Comparison of ENCODE assay signal across 10 mouse cellular contexts in genomic region chr3:103771531-103772130, GRCm38 (mm10). TPM values are rescaled to one million over a fixed set of nuclear protein-coding genes. Genes with fewer than 3 reads are reported as not detected.
DNase-seq lines count a peak whose midpoint lies in the region; ATAC-seq and TF ChIP-seq lines count a peak whose summit lies in the region.
"Had no signal": no experiment of that assay in that cellular context is flagged by ENCODE, and none has a peak within 500 bp of the region (broad histone marks: within the 10 kb centered on the region; RNA-seq: fewer than 3 reads in every experiment).

No protein-coding gene starts in this region.

- no peak for TF ChIP-seq CTCF in kidney, adult 2 months (conservative IDR thresholded peaks at IDR 0.05; ENCODE audit: insufficient read depth, insufficient read length, low read depth, low read length)

- peak; percentile 76 for DNase-seq in limb, embryonic 14.5 days (ENCODE audit: low spot score)
- no peak for DNase-seq in limb, embryonic 10.5 days (ENCODE audit: low spot score)
- peak; percentile 57 to 68 for DNase-seq in adrenal gland, adult 18-20 months (ENCODE audit: low spot score in 2 of 2)
- DNase-seq in gastrocnemius, adult 18-20 months (ENCODE audit: low spot score) = peak; percentile 89
- DNase-seq in kidney, adult 2 months = peak; percentile 95
- DNase-seq in ovary, adult 18-20 months (ENCODE audit: low spot score) = peak; percentile 43
- no peak for DNase-seq in c-Kit-positive CD71-positive TER-119-positive erythroid progenitor cells, embryonic 14.5 days (ENCODE audit: low spot score)
- DNase-seq in forebrain, embryonic 10.5 days (ENCODE audit: extremely low spot score, low spot score) = no peak

- H3K36me3 ChIP-seq in limb, embryonic 14.5 days (ENCODE audit: control insufficient read depth, insufficient read depth, low read length) = peaks cover 27% of the 10 kb centered on the region
- H3K36me3 ChIP-seq in limb, embryonic 10.5 days = peaks cover 74% of the 10 kb centered on the region
- H3K36me3 ChIP-seq in kidney, adult 2 months (ENCODE audit: control insufficient read depth, insufficient read depth, low read length) = peaks cover 4% of the 10 kb centered on the region; the same call in 1 of the 2 replicates
- H3K36me3 ChIP-seq in forebrain, embryonic 10.5 days (replicated peaks) = peaks cover 60% of the 10 kb centered on the region

- no peak overlapping the region for H3K4me3 ChIP-seq in limb, embryonic 14.5 days (replicated peaks; ENCODE audit: low read length)
- no peak overlapping the region for H3K4me3 ChIP-seq in limb, embryonic 10.5 days
- no peak overlapping the region for H3K4me3 ChIP-seq in kidney, adult 2 months (ENCODE audit: insufficient read depth, low read depth, low read length)
- H3K4me3 ChIP-seq in forebrain, embryonic 10.5 days = no peak overlapping the region

- no peak for TF ChIP-seq POLR2A in limb, embryonic 14.5 days (IDR thresholded peaks at IDR 0.05; ENCODE audit: borderline replicate concordance, extremely low read depth, insufficient read depth, insufficient read length)
- no peak for TF ChIP-seq POLR2A in kidney, adult 2 months (IDR thresholded peaks at IDR 0.05; ENCODE audit: low read depth, low read length)

- H3K27me3 ChIP-seq in limb, embryonic 14.5 days (ENCODE audit: control insufficient read depth, insufficient read depth, low read length) = no peaks in the 10 kb centered on the region
- no peaks in the 10 kb centered on the region for H3K27me3 ChIP-seq in limb, embryonic 10.5 days (ENCODE audit: low read depth, poor library complexity, severe bottlenecking)
- no peaks in the 10 kb centered on the region for H3K27me3 ChIP-seq in kidney, adult 2 months (replicated peaks; ENCODE audit: control insufficient read depth, insufficient read depth, low read length)
- no peaks in the 10 kb centered on the region for H3K27me3 ChIP-seq in forebrain, embryonic 10.5 days (ENCODE audit: poor library complexity, severe bottlenecking)

- H3K4me2 ChIP-seq in limb, embryonic 14.5 days (replicated peaks; ENCODE audit: low read depth, low read length, severe bottlenecking) = 0 out of 2 replicates have a peak overlapping the region, but pooled peaks have one; percentile 10

- H3K9ac ChIP-seq in limb, embryonic 14.5 days (ENCODE audit: low read depth, low read length, severe bottlenecking) = no peak overlapping the region

- no peak for ATAC-seq in limb, embryonic 14.5 days (ENCODE audit: low FRiP score, low read depth)

- peaks cover 9% of the 10 kb centered on the region for H3K4me1 ChIP-seq in limb, embryonic 14.5 days (ENCODE audit: control insufficient read depth, insufficient read depth, low read length)
- H3K4me1 ChIP-seq in limb, embryonic 10.5 days = no peaks in the 10 kb centered on the region
- H3K4me1 ChIP-seq in kidney, adult 2 months (ENCODE audit: control insufficient read depth, insufficient read depth, low read length) = peaks cover 32% of the 10 kb centered on the region
- no peaks in the 10 kb centered on the region for H3K4me1 ChIP-seq in forebrain, embryonic 10.5 days

- WGBS in limb, embryonic 14.5 days = 64% methylated on average over 9 of the region's 9 CpGs
- WGBS in limb, embryonic 10.5 days = 93% methylated on average over 9 of the region's 9 CpGs
- WGBS in kidney, adult 2 months = 14% methylated on average over 9 of the region's 9 CpGs
- WGBS in forebrain, embryonic 10.5 days = 88% methylated on average over 9 of the region's 9 CpGs

- no peaks in the 10 kb centered on the region for H3K9me3 ChIP-seq in limb, embryonic 14.5 days (ENCODE audit: control insufficient read depth, low read length)
- H3K9me3 ChIP-seq in limb, embryonic 10.5 days (replicated peaks) = no peaks in the 10 kb centered on the region
- no peaks in the 10 kb centered on the region for H3K9me3 ChIP-seq in forebrain, embryonic 10.5 days

- no peak overlapping the region for H3K27ac ChIP-seq in limb, embryonic 14.5 days (replicated peaks; ENCODE audit: low read depth, low read length)
- no peak overlapping the region for H3K27ac ChIP-seq in limb, embryonic 10.5 days
- peak overlapping the region; percentile 95 for H3K27ac ChIP-seq in kidney, adult 2 months (ENCODE audit: insufficient read depth, low read depth, low read length)
- H3K27ac ChIP-seq in forebrain, embryonic 10.5 days = no peak overlapping the region

RNA-seq across cellular contexts. Expression of gene Hipk1, which starts 19.7 kb away (rescaled TPM):
- 27.3 and 31.8 TPM in 2 replicates for polyA plus RNA-seq in limb, embryonic 14.5 days (2012; rRNA removed)
- 16.6 and 17.1 TPM in 2 replicates for polyA plus RNA-seq in limb, embryonic 14.5 days (2014; fragmentation: Nextera tagmentation; extraction: Ambion mirVana)
- 8.7 and 10.6 TPM in 2 replicates for polyA plus RNA-seq in limb, embryonic 10.5 days (2016; fragmentation: Nextera tagmentation; extraction: Ambion mirVana)
- total RNA-seq in adrenal gland, adult 18-20 months (2021) = 100 to 1,000 TPM; 122 to 141 TPM
- 10 to 100 TPM; 63.0 to 64.5 TPM for total RNA-seq in gastrocnemius, adult 18-20 months (2021)
- polyA plus RNA-seq in kidney, adult 2 months (2012; rRNA removed) = 58.1 and 62.3 TPM in 2 replicates
- polyA plus RNA-seq in forebrain, embryonic 10.5 days (2016; fragmentation: Nextera tagmentation; extraction: Ambion mirVana) = 9.9 and 10.4 TPM in 2 replicates

RNA-seq across cellular contexts. Expression of gene Gm10964, which starts 32.5 kb away (rescaled TPM):
- polyA plus RNA-seq in limb, embryonic 14.5 days (2012; rRNA removed) = not detected in 2 replicates
- not detected in 2 replicates for polyA plus RNA-seq in limb, embryonic 14.5 days (2014; fragmentation: Nextera tagmentation; extraction: Ambion mirVana)
- not detected in 2 replicates for polyA plus RNA-seq in limb, embryonic 10.5 days (2016; fragmentation: Nextera tagmentation; extraction: Ambion mirVana)
- not detected for total RNA-seq in adrenal gland, adult 18-20 months (2021)
- not detected for total RNA-seq in gastrocnemius, adult 18-20 months (2021)
- not detected in 2 replicates for polyA plus RNA-seq in kidney, adult 2 months (2012; rRNA removed)
- polyA plus RNA-seq in forebrain, embryonic 10.5 days (2016; fragmentation: Nextera tagmentation; extraction: Ambion mirVana) = not detected in 2 replicates
- total RNA-seq: layer of hippocampus, adult 18-20 months; neutrophil, adult 5-6 weeks had no signal

RNA-seq across cellular contexts. Expression of gene Olfml3, which starts 33.8 kb away (rescaled TPM):
- 52.0 and 58.1 TPM in 2 replicates for polyA plus RNA-seq in limb, embryonic 14.5 days (2012; rRNA removed)
- polyA plus RNA-seq in limb, embryonic 14.5 days (2014; fragmentation: Nextera tagmentation; extraction: Ambion mirVana) = 82.5 and 88.0 TPM in 2 replicates
- polyA plus RNA-seq in limb, embryonic 10.5 days (2016; fragmentation: Nextera tagmentation; extraction: Ambion mirVana) = 10.4 and 18.0 TPM in 2 replicates
- 10 to 100 TPM; 17.3 to 24.4 TPM for total RNA-seq in adrenal gland, adult 18-20 months (2021)
- 1 to 10 TPM; 3.2 to 3.7 TPM for total RNA-seq in gastrocnemius, adult 18-20 months (2021)
- 30.0 and 31.7 TPM in 2 replicates for polyA plus RNA-seq in kidney, adult 2 months (2012; rRNA removed)
- 5.6 and 5.8 TPM in 2 replicates for polyA plus RNA-seq in forebrain, embryonic 10.5 days (2016; fragmentation: Nextera tagmentation; extraction: Ambion mirVana)

RNA-seq across cellular contexts. Expression of gene Dclre1b, which starts 37.6 kb away (rescaled TPM):
- 11.4 and 15.9 TPM in 2 replicates for polyA plus RNA-seq in limb, embryonic 14.5 days (2012; rRNA removed)
- polyA plus RNA-seq in limb, embryonic 14.5 days (2014; fragmentation: Nextera tagmentation; extraction: Ambion mirVana) = 29.5 and 32.2 TPM in 2 replicates
- polyA plus RNA-seq in limb, embryonic 10.5 days (2016; fragmentation: Nextera tagmentation; extraction: Ambion mirVana) = 37.9 and 42.1 TPM in 2 replicates
- 10 to 100 TPM; 11.7 to 14.1 TPM for total RNA-seq in adrenal gland, adult 18-20 months (2021)
- 1 to 10 TPM; 4.3 to 5.5 TPM for total RNA-seq in gastrocnemius, adult 18-20 months (2021)
- polyA plus RNA-seq in kidney, adult 2 months (2012; rRNA removed) = 8.9 and 12.5 TPM in 2 replicates
- polyA plus RNA-seq in forebrain, embryonic 10.5 days (2016; fragmentation: Nextera tagmentation; extraction: Ambion mirVana) = 37.2 and 40.5 TPM in 2 replicates

RNA-seq across cellular contexts. Expression of gene Ap4b1, which starts 37.7 kb away (rescaled TPM):
- polyA plus RNA-seq in limb, embryonic 14.5 days (2012; rRNA removed) = 24.6 and 27.0 TPM in 2 replicates
- polyA plus RNA-seq in limb, embryonic 14.5 days (2014; fragmentation: Nextera tagmentation; extraction: Ambion mirVana) = 22.9 and 23.4 TPM in 2 replicates
- 21.4 and 23.6 TPM in 2 replicates for polyA plus RNA-seq in limb, embryonic 10.5 days (2016; fragmentation: Nextera tagmentation; extraction: Ambion mirVana)
- 10 to 100 TPM; 13.4 to 15.5 TPM for total RNA-seq in adrenal gland, adult 18-20 months (2021)
- total RNA-seq in gastrocnemius, adult 18-20 months (2021) = 1 to 10 TPM; 9.1 to 9.7 TPM
- 13.8 and 15.7 TPM in 2 replicates for polyA plus RNA-seq in kidney, adult 2 months (2012; rRNA removed)
- 19.3 and 22.3 TPM in 2 replicates for polyA plus RNA-seq in forebrain, embryonic 10.5 days (2016; fragmentation: Nextera tagmentation; extraction: Ambion mirVana)

Comparison
In these comparisons a context has a peak if more than half of its experiments do, and no peak if none do; other contexts are left out.
1. DNase-seq: peak in limb, embryonic 14.5 days (single experiment), adrenal gland, adult 18-20 months (2 of 2), gastrocnemius, adult 18-20 months (single experiment), kidney, adult 2 months (single experiment) and ovary, adult 18-20 months (single experiment); none in limb, embryonic 10.5 days (single experiment), c-Kit-positive CD71-positive TER-119-positive erythroid progenitor cells, embryonic 14.5 days (single experiment) and forebrain, embryonic 10.5 days (single experiment).